Mouse (Mus musculus): ENCODE data around the gene Tyw1. TPM values are rescaled to one million over a fixed set of nuclear protein-coding genes. Genes with fewer than 3 reads are reported as not detected.
A peak's percentile ranks its signal among the peaks of the same experiment; 100 is the strongest.

Tyw1 gene
- total RNA-seq (2012; rRNA removed) = 45.5 and 46.5 TPM in 2 replicates
- total RNA-seq (2014; rRNA removed) = 34.7 and 35.1 TPM in 2 replicates
- polyA plus RNA-seq (2012; ENCODE audit: insufficient read length, low read depth) = 34.0 and 37.1 TPM in 2 replicates

GRCm38 (mm10) chr5:130255017-130255720 lies at the start of gene Tyw1, which contains the start of gene Sbds:
Gene Tyw1 (plus strand): TSS chr5:130255619.
Gene Sbds (minus strand): TSS chr5:130255530.
- H3K4me1 ChIP-seq (ENCODE audit: control insufficient read depth in 1 of 2, insufficient read depth in 2 of 2) = peaks cover 2 to 26% of the 10 kb centered on the region in 2 experiments; a peak in 2 of 4 replicates
- no peaks in the 10 kb centered on the region for H3K27me3 ChIP-seq (replicated peaks)
- in situ Hi-C loops (cut with MboI; ENCODE audit: low pct_ligation_motif_present, low pct_unique_long_range_greater_than_20kb, low sequenced_read_pairs) (no loop called here), dilution Hi-C loops (cut with MboI; ENCODE audit: extremely low pct_ligation_motif_present, extremely low pct_unique_long_range_greater_than_20kb, low sequenced_read_pairs) (no loop called here)
- H3K9ac ChIP-seq (ENCODE audit: insufficient read depth, low read depth) = peak within 1 kb of the TSS; percentile 69
- peak; percentile 100 for DNase-seq (ENCODE audit: extremely low read depth)
- H3K36me3 ChIP-seq (replicated peaks in 1 of 2; ENCODE audit: control insufficient read depth in 1 of 2, insufficient read depth in 1 of 2, low read length in 1 of 2) = peaks cover 27 to 44% of the 10 kb centered on the region in 2 experiments
- H3K4me2 ChIP-seq (ENCODE audit: insufficient read depth, low read depth, poor library complexity, severe bottlenecking) = peak within 1 kb of the TSS; percentile 99
- no peaks in the 10 kb centered on the region for H3K9me3 ChIP-seq (replicated peaks; ENCODE audit: low read length)
- H3K27ac ChIP-seq (ENCODE audit: insufficient read depth, low read depth) = peak within 1 kb of the TSS; percentile 53
- peaks cover 42% of the 10 kb centered on the region for H3K79me2 ChIP-seq (replicated peaks; ENCODE audit: control insufficient read depth, extremely low read depth, insufficient read depth, poor library complexity, severe bottlenecking)
- peak within 1 kb of the TSS; percentile 74 to 94 (median 88) for H3K4me3 ChIP-seq (replicated peaks in 1 of 3; ENCODE audit: low read depth in 2 of 3, low read length in 2 of 3, poor library complexity in 1 of 3)
- peak; percentile 66; the same call in 1 of the 2 replicates for TF ChIP-seq MAX (IDR thresholded peaks at IDR 0.05; ENCODE audit: low read length)
- no peak for TF ChIP-seq CHD2 (IDR thresholded peaks at IDR 0.05; ENCODE audit: low read length)
- TF ChIP-seq NELFE (IDR thresholded peaks at IDR 0.05; ENCODE audit: low read depth, low read length) = peak; percentile 94
- peak; percentile 83; the same call in 1 of the 2 replicates for TF ChIP-seq MXI1 (IDR thresholded peaks at IDR 0.05; ENCODE audit: low read depth, low read length)
- peak; percentile 81 for TF ChIP-seq JUN (IDR thresholded peaks at IDR 0.05; ENCODE audit: insufficient read depth, low read depth, low read length)
- TF ChIP-seq MEF2A (IDR thresholded peaks at IDR 0.05; ENCODE audit: borderline replicate concordance, low read depth, low read length) = peak; percentile 55; the same call in 1 of the 2 replicates
- TF ChIP-seq ELF1 (IDR thresholded peaks at IDR 0.05; ENCODE audit: low read depth, low read length) = peak; percentile 93
- no peak for TF ChIP-seq CHD1 (IDR thresholded peaks at IDR 0.05; ENCODE audit: low read depth, low read length)
- TF ChIP-seq ZMIZ1 (IDR thresholded peaks at IDR 0.05; ENCODE audit: low read depth, low read length) = peak; percentile 90
- TF ChIP-seq E2F4 (IDR thresholded peaks at IDR 0.05; ENCODE audit: insufficient replicate concordance, low read depth, low read length) = 0 out of 2 replicates have a peak, but pooled peaks have one; percentile 72
- peak; percentile 90 for TF ChIP-seq JUND (conservative IDR thresholded peaks at IDR 0.05; ENCODE audit: low read depth, low read length)
- TF ChIP-seq ZKSCAN1 (IDR thresholded peaks at IDR 0.05; ENCODE audit: borderline replicate concordance, low read depth, low read length) = no peak
- TF ChIP-seq MAZ (IDR thresholded peaks at IDR 0.05; ENCODE audit: low read depth, low read length) = no peak
- no peak; the same call in none of the 2 replicates for TF ChIP-seq MYC (IDR thresholded peaks at IDR 0.05; ENCODE audit: low read depth, low read length)
- TF ChIP-seq TBP (conservative IDR thresholded peaks at IDR 0.05; ENCODE audit: low read depth, low read length) = no peak; the same call in 1 of the 2 replicates
- no peak for TF ChIP-seq USF1 (IDR thresholded peaks at IDR 0.05; ENCODE audit: low read depth, low read length)
- peak; percentile 97 for TF ChIP-seq SIN3A (IDR thresholded peaks at IDR 0.05; ENCODE audit: low read length)
- peak; percentile 66; the same call in 1 of the 2 replicates for TF ChIP-seq TCF12 (IDR thresholded peaks at IDR 0.05; ENCODE audit: low read depth, low read length)
- TF ChIP-seq BHLHE40 (IDR thresholded peaks at IDR 0.05; ENCODE audit: low read depth, low read length) = peak; percentile 66
- no peak for TF ChIP-seq EP300 (IDR thresholded peaks at IDR 0.05; ENCODE audit: low read length)
- TF ChIP-seq POLR2A (IDR thresholded peaks at IDR 0.05; ENCODE audit: low read depth, low read length) = peak; percentile 97
- peak; percentile 86 for TF ChIP-seq HCFC1 (IDR thresholded peaks at IDR 0.05; ENCODE audit: low read depth, low read length)
- TF ChIP-seq KAT2A (IDR thresholded peaks at IDR 0.05; ENCODE audit: insufficient replicate concordance, low read length) = peak; percentile 67; the same call in 1 of the 2 replicates
- TF ChIP-seq ZC3H11A (IDR thresholded peaks at IDR 0.05; ENCODE audit: low read depth, low read length) = no peak
- 0 out of 2 replicates have a peak, but pooled peaks have one; percentile 38 for TF ChIP-seq IRF4 (IDR thresholded peaks at IDR 0.05; ENCODE audit: low read depth, low read length)
- TF ChIP-seq POLR2AphosphoS2 (IDR thresholded peaks at IDR 0.05; ENCODE audit: low read depth, low read length) = peak; percentile 83; the same call in 1 of the 2 replicates
- TF ChIP-seq MAFK (IDR thresholded peaks at IDR 0.05; ENCODE audit: insufficient replicate concordance, low read length) = no peak
- peak; percentile 93 for TF ChIP-seq NRF1 (IDR thresholded peaks at IDR 0.05; ENCODE audit: low read depth, low read length)
